Mouse (Mus musculus) cerebellum, adult 18-20 months (tissue): ENCODE data around the gene Safb.

Experiments used
- DNase-seq, 2 experiments: peaks; one replicate each; pipeline ENCODE4 v3.0.0; 2021

Gene Safb

DNA sequence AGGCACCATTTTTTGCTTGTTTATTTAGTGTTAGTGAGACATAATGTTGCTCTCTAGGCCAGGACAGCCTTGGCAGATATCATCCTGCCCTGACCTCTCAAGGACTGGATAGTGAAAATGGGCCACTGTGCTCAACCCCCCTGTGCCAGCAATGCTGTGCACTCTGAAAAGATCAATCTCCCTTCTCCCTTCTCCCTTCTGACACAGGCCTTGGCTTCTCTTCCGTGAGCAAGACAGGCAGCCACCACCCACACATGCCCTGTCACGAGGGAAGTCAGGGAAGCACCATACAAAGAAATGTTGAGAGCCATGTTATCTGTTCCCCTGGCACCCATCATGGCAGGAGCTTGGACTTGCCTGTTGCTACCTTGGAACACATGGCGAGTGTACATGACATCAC, 70.7 kb downstream of the Safb start:
- DNase-seq = no peak
